Mouse (Mus musculus): ENCODE results near the gene Clic6. TPM values are rescaled to one million over a fixed set of nuclear protein-coding genes. Genes with fewer than 3 reads are reported as not detected.
"Not testable (repeated sequence)": the region's sequence is repeated elsewhere in the genome, so short reads cannot be mapped to it uniquely, and the experiment has no call there.

Gene Clic6
- polyA plus RNA-seq, 1 experiment from 2014 or later: 57.4 TPM

GRCm38 (mm10) chr16:92510835-92511772 lies 25.6 kb downstream of the Clic6 start:
- H3K27me3 ChIP-seq (replicated peaks; ENCODE audit: control insufficient read depth, insufficient read depth, low read length): no peaks in the 10 kb centered on the region
- H3K9ac ChIP-seq (ENCODE audit: low read depth, low read length): no peak overlapping the region
- 0 out of 2 replicates have a peak, but pooled peaks cover 4% of the 10 kb centered on the region for H3K4me1 ChIP-seq (ENCODE audit: control insufficient read depth, insufficient read depth, low read length)
- 74% methylated on average over 13 of the region's 13 CpGs for whole genome bisulfite sequencing
- no peaks in the 10 kb centered on the region for H3K36me3 ChIP-seq (ENCODE audit: control insufficient read depth, insufficient read depth, low read length)
- ATAC-seq: no peak
- no peak overlapping the region for H3K4me2 ChIP-seq (ENCODE audit: low read depth, low read length)
- no peaks in the 10 kb centered on the region for H3K9me3 ChIP-seq (ENCODE audit: control insufficient read depth, low read length)
- no peak overlapping the region for H3K4me3 ChIP-seq (ENCODE audit: low read length)
- H3K27ac ChIP-seq (ENCODE audit: low read length): no peak overlapping the region

GRCm38 (mm10) chr16:92511773-92512391 lies 26.3 kb downstream of the Clic6 start:
- Histone ChIP-seq H3K36me3 (ENCODE audit: control insufficient read depth, insufficient read depth, low read length) (no peaks in the 10 kb centered on the region), H3K9me3 (ENCODE audit: control insufficient read depth, low read length) (no peaks in the 10 kb centered on the region), H3K27me3 (replicated peaks; ENCODE audit: control insufficient read depth, insufficient read depth, low read length) (no peaks in the 10 kb centered on the region), H3K4me1 (ENCODE audit: control insufficient read depth, insufficient read depth, low read length) (0 out of 2 replicates have a peak, but pooled peaks cover 4% of the 10 kb centered on the region), H3K27ac (ENCODE audit: low read length) (no peak overlapping the region), H3K4me2 (ENCODE audit: low read depth, low read length) (no peak overlapping the region), H3K9ac (ENCODE audit: low read depth, low read length) (no peak overlapping the region), H3K4me3 (ENCODE audit: low read length) (no peak overlapping the region)
- no peak for ATAC-seq
- WGBS: 62% methylated on average over 5 of the region's 5 CpGs

- H3K27ac ChIP-seq (ENCODE audit: low read length); H3K4me3 ChIP-seq (ENCODE audit: low read length); H3K9ac ChIP-seq (ENCODE audit: low read depth, low read length); ATAC-seq; H3K27me3 ChIP-seq (replicated peaks; ENCODE audit: control insufficient read depth, insufficient read depth, low read length); H3K4me2 ChIP-seq (ENCODE audit: low read depth, low read length); H3K9me3 ChIP-seq (ENCODE audit: control insufficient read depth, low read length); H3K36me3 ChIP-seq (ENCODE audit: control insufficient read depth, insufficient read depth, low read length): not testable (repeated sequence)
- WGBS: 78% methylated on average over 9 of the region's 9 CpGs
- peaks cover 12% of the 10 kb centered on the region; the same call in 1 of the 2 replicates for H3K4me1 ChIP-seq (ENCODE audit: control insufficient read depth, insufficient read depth, low read length)
Observed at GRCm38 (mm10) chr16:92514896-92515295, 29.4 kb downstream of the Clic6 start.

- H3K27ac ChIP-seq (ENCODE audit: low read length): no peak overlapping the region
- H3K9ac ChIP-seq (ENCODE audit: low read depth, low read length): no peak overlapping the region
- ATAC-seq: no peak
- H3K36me3 ChIP-seq (ENCODE audit: control insufficient read depth, insufficient read depth, low read length): no peaks in the 10 kb centered on the region
- no peaks in the 10 kb centered on the region for H3K9me3 ChIP-seq (ENCODE audit: control insufficient read depth, low read length)
- peaks cover 12% of the 10 kb centered on the region; the same call in 1 of the 2 replicates for H3K4me1 ChIP-seq (ENCODE audit: control insufficient read depth, insufficient read depth, low read length)
- 76% methylated on average over 9 of the region's 9 CpGs for WGBS
- no peak overlapping the region for H3K4me3 ChIP-seq (ENCODE audit: low read length)
- no peaks in the 10 kb centered on the region for H3K27me3 ChIP-seq (replicated peaks; ENCODE audit: control insufficient read depth, insufficient read depth, low read length)
- no peak overlapping the region for H3K4me2 ChIP-seq (ENCODE audit: low read depth, low read length)
Observed at GRCm38 (mm10) chr16:92516139-92516538, 30.6 kb downstream of the Clic6 start.

- peaks cover 8% of the 10 kb centered on the region; the same call in 1 of the 2 replicates for H3K4me1 ChIP-seq (ENCODE audit: control insufficient read depth, insufficient read depth, low read length)
- H3K9me3 ChIP-seq (ENCODE audit: control insufficient read depth, low read length): no peaks in the 10 kb centered on the region
- H3K36me3 ChIP-seq (ENCODE audit: control insufficient read depth, insufficient read depth, low read length): no peaks in the 10 kb centered on the region
- H3K9ac ChIP-seq (ENCODE audit: low read depth, low read length): no peak overlapping the region
- WGBS: 33% methylated on average over 4 of the region's 4 CpGs
- H3K27ac ChIP-seq (ENCODE audit: low read length): no peak overlapping the region
- no peaks in the 10 kb centered on the region for H3K27me3 ChIP-seq (replicated peaks; ENCODE audit: control insufficient read depth, insufficient read depth, low read length)
- H3K4me2 ChIP-seq (ENCODE audit: low read depth, low read length): no peak overlapping the region; the same call in 1 of the 2 replicates
- ATAC-seq: peak; percentile 82
- H3K4me3 ChIP-seq (ENCODE audit: low read length): no peak overlapping the region
Observed at GRCm38 (mm10) chr16:92518718-92519117, 33.2 kb downstream of the Clic6 start.

GRCm38 (mm10) chr16:92519820-92520492 lies 34.4 kb downstream of the Clic6 start:
- Histone ChIP-seq H3K27ac (ENCODE audit: low read length) (no peak overlapping the region), H3K27me3 (replicated peaks; ENCODE audit: control insufficient read depth, insufficient read depth, low read length) (no peaks in the 10 kb centered on the region), H3K4me1 (ENCODE audit: control insufficient read depth, insufficient read depth, low read length) (peaks cover 8% of the 10 kb centered on the region; the same call in 1 of the 2 replicates), H3K36me3 (ENCODE audit: control insufficient read depth, insufficient read depth, low read length) (no peaks in the 10 kb centered on the region), H3K9me3 (ENCODE audit: control insufficient read depth, low read length) (no peaks in the 10 kb centered on the region), H3K9ac (ENCODE audit: low read depth, low read length) (no peak overlapping the region), H3K4me2 (ENCODE audit: low read depth, low read length) (no peak overlapping the region), H3K4me3 (ENCODE audit: low read length) (no peak overlapping the region)
- ATAC-seq: no peak; the same call in 1 of the 2 replicates
- 49% methylated on average over 13 of the region's 13 CpGs for WGBS

GRCm38 (mm10) chr16:92523351-92523750 lies 37.8 kb downstream of the Clic6 start:
- WGBS: 74% methylated on average over 8 of the region's 8 CpGs
- no peaks in the 10 kb centered on the region for H3K9me3 ChIP-seq (ENCODE audit: control insufficient read depth, low read length)
- H3K4me2 ChIP-seq (ENCODE audit: low read depth, low read length): no peak overlapping the region
- H3K27me3 ChIP-seq (replicated peaks; ENCODE audit: control insufficient read depth, insufficient read depth, low read length): no peaks in the 10 kb centered on the region
- peaks cover 5% of the 10 kb centered on the region; the same call in 1 of the 2 replicates for H3K4me1 ChIP-seq (ENCODE audit: control insufficient read depth, insufficient read depth, low read length)
- H3K27ac ChIP-seq (ENCODE audit: low read length): no peak overlapping the region
- H3K36me3 ChIP-seq (ENCODE audit: control insufficient read depth, insufficient read depth, low read length): peaks cover 3% of the 10 kb centered on the region; the same call in 1 of the 2 replicates
- H3K4me3 ChIP-seq (ENCODE audit: low read length): no peak overlapping the region
- ATAC-seq: no peak
- no peak overlapping the region for H3K9ac ChIP-seq (ENCODE audit: low read depth, low read length)

GRCm38 (mm10) chr16:92524651-92525050 lies 39.1 kb downstream of the Clic6 start:
- Histone ChIP-seq H3K27me3 (replicated peaks; ENCODE audit: control insufficient read depth, insufficient read depth, low read length) (no peaks in the 10 kb centered on the region), H3K9ac (ENCODE audit: low read depth, low read length) (no peak overlapping the region), H3K27ac (ENCODE audit: low read length) (no peak overlapping the region), H3K4me3 (ENCODE audit: low read length) (no peak overlapping the region), H3K4me2 (ENCODE audit: low read depth, low read length) (no peak overlapping the region), H3K4me1 (ENCODE audit: control insufficient read depth, insufficient read depth, low read length) (peaks cover 1% of the 10 kb centered on the region; the same call in 1 of the 2 replicates), H3K36me3 (ENCODE audit: control insufficient read depth, insufficient read depth, low read length) (peaks cover 14% of the 10 kb centered on the region; the same call in 1 of the 2 replicates), H3K9me3 (ENCODE audit: control insufficient read depth, low read length) (0 out of 2 replicates have a peak, but pooled peaks cover 3% of the 10 kb centered on the region)
- ATAC-seq: no peak
- WGBS: 87% methylated on average over 8 of the region's 8 CpGs

GRCm38 (mm10) chr16:92525919-92526318 lies 40.4 kb downstream of the Clic6 start:
- WGBS: 61% methylated on average over 10 of the region's 10 CpGs
- Histone ChIP-seq H3K4me2 (ENCODE audit: low read depth, low read length) (no peak overlapping the region), H3K9me3 (ENCODE audit: control insufficient read depth, low read length) (0 out of 2 replicates have a peak, but pooled peaks cover 3% of the 10 kb centered on the region), H3K4me3 (ENCODE audit: low read length) (no peak overlapping the region), H3K4me1 (ENCODE audit: control insufficient read depth, insufficient read depth, low read length) (no peaks in the 10 kb centered on the region; the same call in 1 of the 2 replicates), H3K9ac (ENCODE audit: low read depth, low read length) (no peak overlapping the region), H3K27ac (ENCODE audit: low read length) (no peak overlapping the region), H3K36me3 (ENCODE audit: control insufficient read depth, insufficient read depth, low read length) (peaks cover 18% of the 10 kb centered on the region), H3K27me3 (replicated peaks; ENCODE audit: control insufficient read depth, insufficient read depth, low read length) (no peaks in the 10 kb centered on the region)
- peak; percentile 71 for ATAC-seq

Data from intestine, embryonic 16.5 days (tissue).